Mouse (Mus musculus) neural tube, embryonic 11.5 days (tissue): ENCODE results near the gene Ptges3. TPM values are rescaled to one million over a fixed set of nuclear protein-coding genes. Genes with fewer than 3 reads are reported as not detected.
"Not testable (repeated sequence)": the region's sequence is repeated elsewhere in the genome, so short reads cannot be mapped to it uniquely, and the experiment has no call there.

Experiments used
- ATAC-seq: fragments of 200-750 bp; cut with Nextera tagmentation; 2 replicates; pipeline ENCODE4 v1.8.0; 2017; ENCODE audit warnings: moderate number of reproducible peaks, mild to moderate bottlenecking, moderate TSS enrichment, moderate library complexity; ENCODE audit not compliant: insufficient read depth, low FRiP score, low TSS enrichment
- DNase-seq: peaks from one replicate; pipeline ENCODE4 v3.0.0-alpha.2; 2015; ENCODE audit warnings: low spot score
- H3K27ac ChIP-seq: fragments of 300-500 bp; sonication (generic); 2 replicates; pipeline ENCODE4 v1.5.1; 2014; ENCODE audit warnings: low read depth, mild to moderate bottlenecking, low read length
- H3K27me3 ChIP-seq: fragments of 300-500 bp; sonication (generic); 2 replicates; pipeline ENCODE4 v1.6.1; 2014; ENCODE audit warnings: mild to moderate bottlenecking, low read length, mixed read lengths; ENCODE audit not compliant: control insufficient read depth, insufficient read depth
- H3K36me3 ChIP-seq: fragments of 300-500 bp; sonication (generic); 2 replicates; pipeline ENCODE4 v1.6.1; 2014; ENCODE audit warnings: mild to moderate bottlenecking, low read length, moderate library complexity, mixed read lengths; ENCODE audit not compliant: control insufficient read depth, insufficient read depth
- H3K4me1 ChIP-seq: fragments of 300-500 bp; sonication (generic); 2 replicates; pipeline ENCODE4 v1.6.1; 2014; ENCODE audit warnings: low read length, mixed read lengths; ENCODE audit not compliant: control insufficient read depth, insufficient read depth
- H3K4me2 ChIP-seq: fragments of 300-500 bp; sonication (generic); 2 replicates; pipeline ENCODE4 v1.6.1; 2014; ENCODE audit warnings: low read depth, mild to moderate bottlenecking, moderate library complexity
- H3K4me3 ChIP-seq: fragments of 300-500 bp; sonication (generic); 2 replicates; pipeline ENCODE4 v1.5.1; 2014; ENCODE audit warnings: low read depth, low read length
- H3K9ac ChIP-seq: fragments of 300-500 bp; sonication (generic); 2 replicates; pipeline ENCODE4 v1.6.1; 2014; ENCODE audit warnings: mild to moderate bottlenecking, low read length
- H3K9me3 ChIP-seq: fragments of 300-500 bp; sonication (generic); 2 replicates; pipeline ENCODE4 v1.6.1; 2016; ENCODE audit warnings: low read length; ENCODE audit not compliant: control insufficient read depth
- WGBS: fragments of 180-500 bp; shearing (Covaris S2); extraction: QIAGEN DNeasy Blood & Tissue Kit; methylation state at CpG from one replicate; pipeline ENCODE4 v1.1.7; 2014; 5-methylcytosine and 5-hydroxymethylcytosine counted together
- polyA plus RNA-seq: library from polyadenylated mRNA; unstranded; fragments of >200 nt; fragmentation: Nextera tagmentation; extraction: Ambion mirVana; gene quantifications from 2 replicates; pipeline ENCODE4 v1.2.1, GENCODE M21; 2014

Ptges3 gene
- polyA plus RNA-seq, 1 experiment from 2014 or later, result 584 TPM

DNA sequence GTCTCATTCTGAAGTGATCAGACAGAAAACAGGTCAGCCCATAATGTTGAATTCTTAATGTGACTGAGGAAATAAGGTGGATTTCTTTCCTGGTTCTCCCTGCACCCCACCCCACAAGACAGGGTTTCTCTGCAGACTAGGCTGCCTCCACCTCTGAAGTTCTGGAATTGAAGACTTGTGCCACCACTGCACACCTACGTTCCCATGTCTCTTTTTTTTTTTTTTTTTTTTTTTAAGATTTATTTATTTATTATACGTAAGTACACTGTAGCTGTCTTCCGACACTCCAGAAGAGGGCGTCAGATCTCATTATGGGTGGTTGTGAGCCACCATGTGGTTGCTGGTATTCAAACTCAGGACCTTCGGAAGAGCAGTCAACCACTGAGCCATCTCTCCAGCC lies 7.3 kb downstream of the Ptges3 start:
- 86% methylated on average over 5 of the region's 5 CpGs for WGBS
- Histone ChIP-seq H3K4me1 (no peaks in the 10 kb centered on the region), H3K9ac (no peak overlapping the region), H3K36me3 (peaks cover 19% of the 10 kb centered on the region), H3K27ac (no peak overlapping the region), H3K4me3 (no peak overlapping the region), H3K27me3 (no peaks in the 10 kb centered on the region), H3K9me3 (no peaks in the 10 kb centered on the region), H3K4me2 (no peak overlapping the region)
- ATAC-seq (no peak), DNase-seq (no peak)

DNA sequence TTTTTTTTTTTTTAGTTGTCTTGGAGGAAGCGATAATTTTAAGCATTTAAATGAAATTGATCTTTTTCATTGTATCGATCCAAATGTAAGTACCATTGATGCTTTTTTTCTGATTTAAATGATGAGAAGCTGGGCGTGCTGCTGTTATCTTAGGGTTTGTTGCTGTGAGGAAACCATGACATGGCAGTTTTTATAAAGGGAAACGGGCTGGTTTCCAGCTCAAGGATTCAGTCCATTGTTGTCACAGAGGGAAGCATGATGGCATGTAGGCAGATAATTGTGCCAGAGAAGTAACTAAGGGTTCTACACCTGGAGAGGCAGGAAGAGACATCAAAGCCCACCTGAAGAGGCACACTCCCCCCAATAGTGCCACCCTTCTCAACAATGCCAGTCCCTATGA lies 10.4 kb downstream of the Ptges3 start:
- Histone ChIP-seq H3K4me2 (no peak overlapping the region), H3K4me3 (no peak overlapping the region), H3K9me3 (no peaks in the 10 kb centered on the region), H3K27me3 (no peaks in the 10 kb centered on the region), H3K27ac (no peak overlapping the region), H3K36me3 (peaks cover 21% of the 10 kb centered on the region), H3K4me1 (no peaks in the 10 kb centered on the region), H3K9ac (no peak overlapping the region)
- no peak for ATAC-seq
- 96% methylated on average over 4 of the region's 4 CpGs for WGBS
- no peak for DNase-seq

DNA sequence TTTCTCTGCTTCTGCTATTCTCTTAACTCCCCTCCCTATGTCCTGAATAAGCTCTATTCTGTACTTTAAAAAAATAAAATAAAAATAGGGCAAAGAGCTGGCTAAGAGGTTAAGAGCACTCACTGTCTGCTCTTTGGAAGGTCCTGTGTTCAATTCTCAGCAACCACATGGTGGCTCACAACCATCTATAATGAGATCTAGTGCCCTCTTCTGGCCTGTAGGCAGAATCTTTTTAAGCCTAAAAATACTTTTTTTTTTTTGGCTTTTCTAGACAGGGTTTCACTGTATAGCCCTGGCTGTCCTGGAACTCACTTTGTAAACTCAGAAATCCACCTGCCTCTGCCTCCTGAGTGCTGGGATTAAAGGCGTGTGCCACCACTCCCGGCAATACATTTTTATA lies 11.7 kb downstream of the Ptges3 start:
- WGBS, result 97% methylated on average over 2 of the region's 2 CpGs
- not testable (repeated sequence) for H3K27me3 ChIP-seq, H3K9me3 ChIP-seq, DNase-seq, H3K4me1 ChIP-seq, H3K9ac ChIP-seq, ATAC-seq, H3K4me3 ChIP-seq, H3K27ac ChIP-seq, H3K4me2 ChIP-seq
- H3K36me3 ChIP-seq, result peaks cover 21% of the 10 kb centered on the region

DNA sequence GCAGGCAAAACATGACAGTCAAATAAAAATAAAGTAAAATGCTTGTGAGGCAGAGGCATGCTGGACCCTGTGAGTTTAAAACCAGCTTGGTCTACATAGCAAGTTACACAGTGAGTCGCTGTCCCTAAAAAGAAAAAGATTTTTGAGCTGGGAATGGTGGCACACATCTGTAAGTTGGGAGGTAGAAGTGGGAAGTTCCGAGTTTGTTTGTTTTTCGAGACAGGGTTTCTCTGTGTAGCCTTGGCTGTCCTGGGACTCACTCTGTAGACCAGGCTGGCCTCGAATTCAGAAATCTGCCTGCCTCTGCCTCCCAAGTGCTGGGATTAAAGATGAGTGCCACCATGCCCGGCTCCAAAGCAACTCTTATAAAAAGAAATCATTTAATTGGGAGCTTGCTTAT lies 19.5 kb downstream of the Ptges3 start:
- H3K4me2 ChIP-seq, H3K36me3 ChIP-seq, H3K9ac ChIP-seq, H3K9me3 ChIP-seq, H3K27ac ChIP-seq, H3K27me3 ChIP-seq, DNase-seq, ATAC-seq, H3K4me1 ChIP-seq, H3K4me3 ChIP-seq: not testable (repeated sequence)
- 79% methylated on average over 5 of the region's 5 CpGs for WGBS

DNA sequence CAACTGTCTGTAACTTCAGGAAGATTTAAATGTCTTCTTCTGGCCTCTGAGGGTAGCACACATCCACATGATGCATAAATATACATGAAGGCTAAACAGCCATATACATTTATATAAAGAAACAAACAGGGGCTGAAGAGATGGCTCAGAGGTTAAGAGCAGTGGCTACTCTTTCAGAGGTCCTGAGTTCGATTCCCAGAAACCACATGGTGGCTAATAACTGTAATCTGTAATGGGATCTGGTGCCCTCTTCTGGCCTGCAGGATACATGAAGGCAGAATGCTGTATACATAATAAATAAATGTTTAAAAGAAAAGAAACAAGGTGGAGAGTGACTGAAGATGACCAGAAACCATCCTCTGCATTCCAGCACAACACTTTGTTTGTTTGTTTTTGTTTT lies 21.7 kb downstream of the Ptges3 start:
- 86% methylated on average over 1 of the region's 1 CpGs for WGBS
- H3K9ac ChIP-seq, result no peak overlapping the region
- DNase-seq, result no peak
- H3K4me1 ChIP-seq, result peaks cover 3% of the 10 kb centered on the region; the same call in 1 of the 2 replicates
- no peaks in the 10 kb centered on the region for H3K27me3 ChIP-seq
- no peak overlapping the region for H3K4me2 ChIP-seq
- H3K9me3 ChIP-seq, result no peaks in the 10 kb centered on the region
- peaks cover 3% of the 10 kb centered on the region; the same call in 1 of the 2 replicates for H3K36me3 ChIP-seq
- ATAC-seq, result no peak
- no peak overlapping the region for H3K4me3 ChIP-seq
- H3K27ac ChIP-seq, result no peak overlapping the region

DNA sequence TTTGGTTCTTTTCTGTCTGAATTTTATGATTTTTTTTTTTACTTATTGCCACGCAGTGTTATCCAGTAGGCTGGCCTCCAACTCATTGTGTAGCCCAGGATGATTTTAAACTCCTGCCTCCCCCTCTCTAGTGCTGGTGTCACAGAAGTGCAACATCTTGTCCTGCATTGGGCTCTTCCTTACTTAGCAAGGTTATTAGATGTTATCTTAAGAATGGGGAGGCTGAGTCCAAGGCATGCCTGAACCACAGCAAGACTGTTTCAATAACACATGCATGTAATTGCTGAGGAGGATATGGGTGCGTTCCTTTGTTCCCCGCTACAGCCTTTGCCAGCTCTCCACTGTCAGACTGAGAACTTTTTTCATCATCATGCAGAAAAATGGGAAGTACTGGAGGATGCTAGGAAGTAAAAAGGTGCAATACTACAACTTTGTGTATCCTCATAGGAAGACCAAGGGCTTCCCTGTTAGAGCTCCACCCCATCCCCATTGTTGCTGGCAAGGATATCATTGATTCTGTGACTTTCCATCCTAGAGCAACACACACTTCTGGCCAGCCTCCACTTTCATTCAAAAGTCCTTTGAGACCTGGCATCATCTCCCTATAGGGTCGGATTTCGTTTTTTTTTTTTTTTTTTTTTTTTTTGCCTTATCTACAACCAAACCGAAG lies 23.2 kb downstream of the Ptges3 start:
- peak overlapping the region; percentile 41; the same call in 1 of the 2 replicates for H3K9ac ChIP-seq
- H3K27ac ChIP-seq, result no peak overlapping the region
- peak overlapping the region; percentile 99 for H3K4me3 ChIP-seq
- no peaks in the 10 kb centered on the region for H3K9me3 ChIP-seq
- H3K27me3 ChIP-seq, result no peaks in the 10 kb centered on the region
- peaks cover 8% of the 10 kb centered on the region for H3K36me3 ChIP-seq
- peaks cover 3% of the 10 kb centered on the region; the same call in 1 of the 2 replicates for H3K4me1 ChIP-seq
- DNase-seq (no peak), ATAC-seq (no peak)
- WGBS, result 73% methylated on average over 6 of the region's 6 CpGs
- H3K4me2 ChIP-seq, result peak overlapping the region; percentile 59

DNA sequence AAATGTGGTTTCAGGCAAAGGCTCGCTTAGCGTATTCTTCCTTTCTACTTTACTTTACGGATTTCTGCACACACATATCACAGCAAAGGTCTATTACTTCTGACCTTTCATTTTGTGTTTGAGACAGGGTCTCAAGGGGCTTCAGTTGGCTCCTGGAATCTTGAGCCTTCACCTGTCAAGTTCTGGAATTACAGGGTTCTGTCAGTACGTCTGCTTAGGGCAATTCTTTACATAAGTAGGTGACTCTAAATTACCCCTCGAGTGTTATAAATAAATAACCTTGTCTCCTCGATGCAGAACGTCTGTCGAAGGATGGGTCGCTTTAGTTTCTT lies 23.7 kb downstream of the Ptges3 start:
- 16% methylated on average over 9 of the region's 9 CpGs for WGBS
- Histone ChIP-seq H3K9ac (peak overlapping the region; percentile 41), H3K27ac (no peak overlapping the region), H3K4me3 (peak overlapping the region; percentile 99), H3K4me2 (peak overlapping the region; percentile 59), H3K9me3 (no peaks in the 10 kb centered on the region), H3K4me1 (peaks cover 3% of the 10 kb centered on the region; the same call in 1 of the 2 replicates), H3K36me3 (peaks cover 6% of the 10 kb centered on the region), H3K27me3 (no peaks in the 10 kb centered on the region)
- ATAC-seq (no peak), DNase-seq (no peak)

DNA sequence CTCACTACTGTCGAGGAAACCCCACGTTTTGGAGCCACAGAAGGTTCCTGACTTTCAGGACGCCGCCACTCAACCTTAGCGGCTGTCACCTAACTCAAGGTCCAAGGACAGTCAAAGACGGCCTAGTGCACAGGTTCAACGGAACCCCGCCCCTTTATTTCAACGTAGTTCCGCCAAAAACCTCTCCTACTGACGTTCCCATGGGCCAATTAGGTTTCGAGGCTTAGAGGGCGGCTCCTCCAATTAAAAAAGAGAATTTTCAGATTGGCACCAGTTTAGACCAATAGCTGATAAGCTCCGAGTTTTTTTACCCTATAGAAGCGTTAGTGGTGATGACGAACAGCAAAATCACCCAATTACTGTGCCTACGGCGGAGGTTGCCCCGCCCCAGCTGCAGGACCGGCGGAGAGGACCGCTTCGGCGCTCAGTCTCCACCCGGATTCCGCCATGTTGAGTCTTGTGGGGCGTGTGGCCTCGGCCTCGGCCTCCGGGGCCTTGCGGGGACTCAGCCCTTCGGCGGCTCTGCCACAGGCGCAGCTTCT lies 24.2 kb downstream of the Ptges3 start, which contains the start of gene Atp5b:
TSS of gene Atp5b (plus strand) at position 394 of the 542 bp plus-strand sequence.
- DNase-seq (peak; percentile 95), ATAC-seq (peak; percentile 98)
- Histone ChIP-seq H3K4me1 (peaks cover 3% of the 10 kb centered on the region; the same call in 1 of the 2 replicates), H3K27ac (peak within 1 kb of the TSS; percentile 67; the same call in 1 of the 2 replicates), H3K9ac (peak within 1 kb of the TSS; percentile 98), H3K36me3 (peaks cover 8% of the 10 kb centered on the region), H3K9me3 (no peaks in the 10 kb centered on the region), H3K4me2 (peak within 1 kb of the TSS; percentile 66), H3K4me3 (peak within 1 kb of the TSS; percentile 99), H3K27me3 (no peaks in the 10 kb centered on the region)
- under 1% methylated on average over 34 of the region's 34 CpGs for WGBS

DNA sequence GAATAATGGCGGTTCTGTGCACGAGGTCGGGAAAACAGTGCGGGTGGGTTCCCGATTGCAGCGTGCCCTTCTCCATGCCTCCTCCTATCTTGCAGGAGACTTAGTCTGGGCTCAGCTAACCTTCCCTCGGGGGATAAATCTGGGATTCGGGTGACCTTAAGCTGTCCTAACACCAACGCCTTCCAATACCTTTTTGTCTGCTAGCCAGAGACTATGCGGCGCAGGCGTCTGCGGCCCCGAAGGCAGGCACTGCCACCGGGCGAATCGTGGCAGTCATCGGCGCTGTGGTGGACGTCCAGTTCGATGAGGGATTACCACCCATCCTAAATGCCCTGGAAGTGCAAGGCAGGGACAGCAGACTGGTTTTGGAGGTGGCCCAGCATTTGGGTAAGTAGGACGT lies 24.9 kb downstream of the Ptges3 start:
- under 1% methylated on average over 22 of the region's 22 CpGs for WGBS
- DNase-seq (no peak), ATAC-seq (no peak)
- H3K27ac ChIP-seq, result no peak overlapping the region; the same call in 1 of the 2 replicates
- peak overlapping the region; percentile 99 for H3K4me3 ChIP-seq
- peak overlapping the region; percentile 66 for H3K4me2 ChIP-seq
- H3K36me3 ChIP-seq, result peaks cover 14% of the 10 kb centered on the region
- peak overlapping the region; percentile 98 for H3K9ac ChIP-seq
- peaks cover 3% of the 10 kb centered on the region; the same call in 1 of the 2 replicates for H3K4me1 ChIP-seq
- H3K27me3 ChIP-seq, result no peaks in the 10 kb centered on the region
- no peaks in the 10 kb centered on the region for H3K9me3 ChIP-seq
